Mouse (Mus musculus) lung, embryonic 15.5 days (tissue): ENCODE results near the gene Nle1. TPM values are rescaled to one million over a fixed set of nuclear protein-coding genes. Genes with fewer than 3 reads are reported as not detected.
A peak's percentile ranks its signal among the peaks of the same experiment; 100 is the strongest.

Experiments used
- ATAC-seq: fragments of 200-750 bp; cut with Nextera tagmentation; 2 replicates; pipeline ENCODE4 v1.8.0; 2017; ENCODE audit warnings: moderate number of reproducible peaks, borderline replicate concordance; ENCODE audit not compliant: low FRiP score, low TSS enrichment; ENCODE audit errors: extremely low read depth
- H3K27ac ChIP-seq: fragments of 300-500 bp; sonication (generic); 2 replicates; pipeline ENCODE4 v1.5.1; 2015; ENCODE audit warnings: moderate library complexity, mild to moderate bottlenecking, inconsistent platforms
- H3K27me3 ChIP-seq: fragments of 300-500 bp; sonication (generic); 2 replicates; pipeline ENCODE4 v1.6.1; 2015; ENCODE audit warnings: inconsistent platforms
- H3K36me3 ChIP-seq: fragments of 300-500 bp; sonication (generic); 2 replicates; pipeline ENCODE4 v1.6.1; 2015; ENCODE audit warnings: inconsistent platforms
- H3K4me1 ChIP-seq: fragments of 300-500 bp; sonication (generic); 2 replicates; pipeline ENCODE4 v1.6.1; 2015; ENCODE audit warnings: inconsistent platforms
- H3K4me2 ChIP-seq: fragments of 300-500 bp; sonication (generic); 2 replicates; pipeline ENCODE4 v1.6.1; 2015; ENCODE audit warnings: inconsistent platforms, mild to moderate bottlenecking, moderate library complexity
- H3K4me3 ChIP-seq: fragments of 300-500 bp; sonication (generic); 2 replicates; pipeline ENCODE4 v1.5.1; 2015; ENCODE audit warnings: mild to moderate bottlenecking, inconsistent platforms
- H3K9ac ChIP-seq: fragments of 300-500 bp; sonication (generic); 2 replicates; pipeline ENCODE4 v1.6.1; 2015; ENCODE audit warnings: inconsistent platforms
- H3K9me3 ChIP-seq: fragments of 300-500 bp; sonication (generic); 2 replicates; pipeline ENCODE4 v1.6.1; 2016; ENCODE audit warnings: inconsistent platforms
- WGBS: fragments of 180-500 bp; shearing (Covaris S2); methylation state at CpG from one replicate; pipeline ENCODE4 v1.1.7; 2015; 5-methylcytosine and 5-hydroxymethylcytosine counted together
- polyA plus RNA-seq: library from polyadenylated mRNA; unstranded; fragments of >200 nt; fragmentation: Nextera tagmentation; extraction: Ambion mirVana; gene quantifications from 2 replicates; pipeline ENCODE4 v1.2.1, GENCODE M21; 2015

Nle1 gene
- 29.4 and 34.1 TPM in 2 replicates for polyA plus RNA-seq

DNA sequence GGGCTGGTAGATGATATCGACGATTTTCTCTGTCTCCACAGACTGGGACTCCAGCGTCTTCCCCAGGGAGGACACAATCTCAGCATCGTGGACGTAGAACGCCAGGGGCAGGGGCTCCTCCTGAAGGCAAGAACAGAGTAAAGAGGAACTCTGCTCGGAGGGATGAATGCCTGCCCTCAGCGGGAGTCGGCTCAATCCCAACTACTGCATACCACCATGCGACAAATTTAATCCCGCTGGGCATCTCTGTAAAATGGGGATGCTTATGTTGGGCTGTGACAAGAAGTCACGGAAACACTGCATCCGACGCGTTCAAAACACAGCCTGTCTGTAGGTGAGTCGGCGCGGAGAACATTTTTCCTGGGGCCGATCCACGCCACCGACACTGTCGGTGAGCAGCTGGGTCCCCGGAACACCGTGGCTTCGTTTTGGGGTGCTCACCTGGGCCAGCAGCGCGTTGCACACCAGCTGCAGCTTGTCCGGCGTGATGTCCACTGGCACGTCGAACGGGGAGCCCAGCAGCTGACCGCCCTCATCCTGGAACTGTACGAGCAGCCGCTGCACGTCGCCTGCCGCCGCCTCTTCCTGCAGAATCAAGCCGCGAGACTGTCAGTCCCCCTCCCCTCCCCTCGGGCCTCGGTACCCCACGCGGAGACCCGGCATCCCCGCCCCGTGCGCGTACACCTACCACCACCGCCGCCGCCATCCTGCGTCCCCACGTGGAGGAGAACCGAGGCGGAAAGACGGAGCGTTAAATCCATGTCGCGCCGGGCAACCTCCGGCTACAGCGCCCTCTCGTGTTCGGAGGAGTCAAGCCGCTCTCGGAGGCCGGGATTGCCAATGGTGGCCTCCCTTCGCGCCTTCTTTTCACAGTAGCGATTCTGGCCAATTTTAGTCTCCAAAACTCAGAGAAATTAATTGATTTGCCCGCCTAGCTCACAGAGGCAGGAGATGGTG is at the start of gene Nle1:
Nle1 (minus strand) TSS at position 761 of the 957 bp plus-strand sequence.
- peak; percentile 58; the same call in 1 of the 2 replicates for ATAC-seq
- Histone ChIP-seq H3K4me2 (peak within 1 kb of the TSS; percentile 86), H3K36me3 (peaks cover 28% of the 10 kb centered on the region), H3K9ac (peak within 1 kb of the TSS; percentile 77), H3K9me3 (no peaks in the 10 kb centered on the region), H3K4me3 (peak within 1 kb of the TSS; percentile 78), H3K27me3 (no peaks in the 10 kb centered on the region; the same call in 1 of the 2 replicates), H3K27ac (no peak within 1 kb of the TSS), H3K4me1 (peaks cover 9% of the 10 kb centered on the region)
- WGBS: under 1% methylated on average over 73 of the region's 73 CpGs

- H3K4me3 ChIP-seq: no peak overlapping the region
- H3K9ac ChIP-seq: no peak overlapping the region
- 55% methylated on average over 10 of the region's 10 CpGs for WGBS
- H3K4me1 ChIP-seq: no peaks in the 10 kb centered on the region
- no peak overlapping the region for H3K4me2 ChIP-seq
- H3K27me3 ChIP-seq: peaks cover 29% of the 10 kb centered on the region
- H3K27ac ChIP-seq: no peak overlapping the region
- H3K36me3 ChIP-seq: no peaks in the 10 kb centered on the region
- H3K9me3 ChIP-seq: no peaks in the 10 kb centered on the region
- ATAC-seq: no peak
Observed at GRCm38 (mm10) chr11:82956925-82957324, 48.7 kb upstream of the Nle1 start.

DNA sequence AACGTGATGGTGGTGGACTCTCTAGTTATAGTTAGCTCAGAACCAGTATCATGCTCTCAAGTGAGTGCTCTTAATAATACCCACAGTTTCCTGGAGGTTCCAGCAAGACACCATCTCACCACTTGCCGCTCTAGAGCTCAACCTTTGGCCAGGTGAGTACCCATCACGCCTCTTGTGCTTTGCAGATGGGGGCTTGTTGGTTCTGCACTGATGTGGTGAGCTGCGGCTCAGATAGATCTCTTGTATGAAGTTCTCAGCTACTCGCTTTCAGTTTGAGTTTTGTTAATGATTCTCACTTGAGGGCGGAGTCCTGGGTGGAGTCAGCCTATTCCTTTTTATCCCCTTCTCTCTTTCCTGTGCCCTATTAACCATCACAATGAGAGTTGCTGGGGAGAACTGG is 46.4 kb upstream of the Nle1 start:
- no peak for ATAC-seq
- no peak overlapping the region for H3K27ac ChIP-seq
- no peak overlapping the region for H3K4me3 ChIP-seq
- no peaks in the 10 kb centered on the region for H3K9me3 ChIP-seq
- WGBS: 66% methylated on average over 6 of the region's 6 CpGs
- no peak overlapping the region for H3K4me2 ChIP-seq
- H3K4me1 ChIP-seq: 0 out of 2 replicates have a peak, but pooled peaks cover 3% of the 10 kb centered on the region
- H3K27me3 ChIP-seq: peaks cover 52% of the 10 kb centered on the region
- H3K36me3 ChIP-seq: no peaks in the 10 kb centered on the region
- no peak overlapping the region for H3K9ac ChIP-seq

DNA sequence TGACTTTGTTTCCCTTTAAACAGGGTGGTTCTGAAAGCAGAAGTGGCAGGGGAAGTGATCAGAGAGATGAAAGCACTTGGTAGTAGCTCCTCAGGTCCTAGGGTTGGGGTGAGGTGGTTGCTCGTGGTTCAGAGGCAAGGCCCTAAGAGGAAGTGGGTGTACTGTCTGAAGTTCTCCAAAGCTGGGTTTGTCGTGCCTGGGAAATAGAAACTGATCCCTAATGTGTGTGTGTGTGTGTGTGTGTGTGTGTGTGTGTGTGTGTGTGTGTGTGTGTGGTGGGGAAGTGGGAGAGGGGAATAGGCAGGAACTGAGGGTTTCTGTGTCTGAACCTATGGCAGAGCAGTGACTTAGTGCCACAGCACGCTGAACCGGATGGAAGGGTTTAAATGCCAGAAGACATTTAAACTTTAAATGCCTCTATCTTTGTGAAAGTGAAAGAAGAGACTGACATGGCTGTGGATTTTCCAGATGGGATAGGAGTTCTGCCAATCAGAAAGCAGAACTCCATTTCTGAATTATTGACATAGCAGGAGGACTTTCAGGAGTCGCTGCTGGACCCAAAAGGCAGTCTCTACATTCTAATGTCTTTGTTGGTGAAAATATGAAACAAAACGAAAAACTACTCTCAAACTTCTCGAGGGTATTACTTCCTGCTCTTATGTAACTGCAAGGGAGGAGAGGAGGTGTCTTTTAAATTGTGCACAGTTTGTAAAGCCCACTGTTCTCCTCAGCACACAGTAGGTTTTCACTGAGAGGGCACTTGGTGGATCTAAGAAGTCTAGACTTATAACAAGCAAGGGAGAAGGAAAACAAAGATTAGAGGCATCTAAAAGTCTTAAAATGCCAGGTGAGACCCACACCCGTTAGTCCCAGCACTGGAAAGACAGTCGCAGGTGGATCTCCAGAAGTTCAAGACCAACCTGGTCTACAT is 44.7 kb upstream of the Nle1 start:
- Histone ChIP-seq H3K36me3 (no peaks in the 10 kb centered on the region), H3K4me3 (peak overlapping the region; percentile 26; the same call in 1 of the 2 replicates), H3K9me3 (no peaks in the 10 kb centered on the region), H3K4me1 (0 out of 2 replicates have a peak, but pooled peaks cover 3% of the 10 kb centered on the region), H3K27ac (no peak overlapping the region), H3K4me2 (peak overlapping the region; percentile 43), H3K9ac (no peak overlapping the region), H3K27me3 (peaks cover 55% of the 10 kb centered on the region)
- no peak for ATAC-seq
- WGBS: 54% methylated on average over 9 of the region's 9 CpGs

GRCm38 (mm10) chr11:82951865-82952611 is 43.8 kb upstream of the Nle1 start:
- Histone ChIP-seq H3K36me3 (no peaks in the 10 kb centered on the region), H3K4me1 (0 out of 2 replicates have a peak, but pooled peaks cover 3% of the 10 kb centered on the region), H3K4me3 (peak overlapping the region; percentile 26), H3K27me3 (peaks cover 55% of the 10 kb centered on the region), H3K9me3 (no peaks in the 10 kb centered on the region), H3K27ac (0 out of 2 replicates have a peak overlapping the region, but pooled peaks have one; percentile 67), H3K4me2 (peak overlapping the region; percentile 43), H3K9ac (no peak overlapping the region)
- WGBS: 6% methylated on average over 28 of the region's 28 CpGs
- no peak for ATAC-seq

DNA sequence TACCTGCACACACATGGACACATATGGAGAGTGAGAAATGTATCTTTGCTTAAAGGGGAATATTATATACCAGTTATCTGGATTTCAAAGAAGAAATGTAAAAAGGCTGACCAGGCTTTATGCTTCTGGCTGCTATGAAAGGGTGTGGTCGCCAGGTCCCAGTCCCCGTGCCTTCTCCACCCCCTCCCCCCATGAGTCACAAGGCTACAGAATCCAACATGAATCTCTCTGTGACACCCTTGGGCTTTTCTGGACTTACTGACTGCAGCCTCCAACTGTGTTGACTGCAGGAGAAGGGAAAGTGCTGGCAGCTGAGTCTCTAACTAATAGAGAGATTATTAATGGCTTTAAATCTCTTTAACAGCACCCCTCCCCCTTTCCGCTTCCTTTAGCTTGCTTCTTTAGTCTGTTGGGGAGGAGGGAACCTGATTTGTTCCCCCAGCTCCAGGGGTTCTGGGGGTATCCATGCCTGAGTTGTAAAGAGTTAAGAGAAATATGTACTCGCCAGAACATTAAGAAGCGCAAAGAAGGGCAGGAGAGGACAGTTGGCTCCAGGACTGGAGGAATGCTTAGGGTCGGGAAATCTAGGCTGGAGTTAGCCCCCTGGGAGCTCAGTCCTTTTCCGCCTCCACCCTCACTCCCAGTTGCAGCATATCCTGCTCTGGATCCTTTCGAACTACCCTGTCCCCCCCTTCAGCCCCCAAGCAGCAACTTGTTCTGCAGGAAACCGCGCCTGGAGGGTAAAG is 42.7 kb upstream of the Nle1 start, which contains the start of gene Slfn5:
Slfn5 (plus strand) TSS at position 614 of the 746 bp plus-strand sequence.
- peak; percentile 42; the same call in 1 of the 2 replicates for ATAC-seq
- peak within 1 kb of the TSS; percentile 67 for H3K27ac ChIP-seq

GRCm38 (mm10) chr11:82949036-82949435 is 40.8 kb upstream of the Nle1 start:
- Histone ChIP-seq H3K9ac (no peak overlapping the region), H3K27ac (no peak overlapping the region), H3K4me3 (no peak overlapping the region), H3K4me1 (0 out of 2 replicates have a peak, but pooled peaks cover 3% of the 10 kb centered on the region), H3K36me3 (no peaks in the 10 kb centered on the region), H3K27me3 (peaks cover 44% of the 10 kb centered on the region), H3K4me2 (no peak overlapping the region), H3K9me3 (no peaks in the 10 kb centered on the region)
- ATAC-seq: no peak
- 69% methylated on average over 9 of the region's 9 CpGs for WGBS

More for the DNA sequence above, 42.7 kb upstream of the Nle1 start, which contains the start of gene Slfn5:
- H3K4me1 ChIP-seq: 0 out of 2 replicates have a peak, but pooled peaks cover 3% of the 10 kb centered on the region
- H3K27me3 ChIP-seq: peaks cover 55% of the 10 kb centered on the region
- peak within 1 kb of the TSS; percentile 26 for H3K4me3 ChIP-seq
- H3K4me2 ChIP-seq: peak within 1 kb of the TSS; percentile 43
- no peaks in the 10 kb centered on the region for H3K36me3 ChIP-seq
- H3K9me3 ChIP-seq: no peaks in the 10 kb centered on the region
- no peak within 1 kb of the TSS for H3K9ac ChIP-seq
- 9% methylated on average over 10 of the region's 10 CpGs for WGBS

- Histone ChIP-seq H3K9ac (no peak overlapping the region), H3K27me3 (peaks cover 32% of the 10 kb centered on the region), H3K27ac (no peak overlapping the region), H3K4me3 (no peak overlapping the region), H3K9me3 (no peaks in the 10 kb centered on the region), H3K36me3 (no peaks in the 10 kb centered on the region), H3K4me1 (0 out of 2 replicates have a peak, but pooled peaks cover 3% of the 10 kb centered on the region), H3K4me2 (no peak overlapping the region)
- no peak for ATAC-seq
- 53% methylated on average over 4 of the region's 4 CpGs for WGBS
Observed at GRCm38 (mm10) chr11:82947457-82947856, 39.2 kb upstream of the Nle1 start.

GRCm38 (mm10) chr11:82945636-82946035 is 37.4 kb upstream of the Nle1 start:
- no peaks in the 10 kb centered on the region for H3K9me3 ChIP-seq
- no peak overlapping the region for H3K4me2 ChIP-seq
- no peak overlapping the region for H3K27ac ChIP-seq
- H3K9ac ChIP-seq: no peak overlapping the region
- H3K27me3 ChIP-seq: peaks cover 14% of the 10 kb centered on the region
- H3K4me1 ChIP-seq: no peaks in the 10 kb centered on the region
- H3K4me3 ChIP-seq: no peak overlapping the region
- H3K36me3 ChIP-seq: no peaks in the 10 kb centered on the region
- 44% methylated on average over 2 of the region's 2 CpGs for WGBS
- no peak for ATAC-seq

DNA sequence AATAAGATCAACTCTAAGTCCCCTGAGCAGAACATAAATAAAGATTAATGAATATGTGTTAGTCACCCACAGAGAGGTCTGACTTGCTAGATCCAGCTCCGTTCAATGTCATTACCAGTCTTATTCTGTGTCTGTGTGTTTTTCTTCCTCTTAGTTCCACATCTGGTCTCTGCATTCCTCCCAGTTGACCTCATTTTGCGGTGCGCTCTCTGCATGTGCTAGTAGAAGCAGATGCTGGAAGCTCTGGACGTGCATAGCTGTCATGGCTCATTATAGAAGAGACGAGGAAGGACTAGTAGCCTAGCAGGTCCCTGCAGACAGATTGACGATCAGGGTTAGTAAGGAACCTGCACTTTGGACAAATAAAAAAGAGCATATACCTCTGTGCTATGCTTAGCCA is 35.1 kb upstream of the Nle1 start:
- Histone ChIP-seq H3K9ac (no peak overlapping the region), H3K4me2 (no peak overlapping the region), H3K4me1 (no peaks in the 10 kb centered on the region), H3K27ac (no peak overlapping the region), H3K4me3 (no peak overlapping the region), H3K36me3 (no peaks in the 10 kb centered on the region), H3K27me3 (no peaks in the 10 kb centered on the region), H3K9me3 (no peaks in the 10 kb centered on the region)
- ATAC-seq: no peak
- WGBS: 68% methylated on average over 6 of the region's 6 CpGs
